Mouse (Mus musculus) neural tube, embryonic 13.5 days (tissue): ENCODE measurements around the gene Rab22a. TPM values are rescaled to one million over a fixed set of nuclear protein-coding genes. Genes with fewer than 3 reads are reported as not detected.

ENCODE experiments used
- microRNA-seq: library from miRNA; unstranded; fragments of <30 nt; microRNA quantifications from one replicate; pipeline ENCODE4, GENCODE M21; 2016
- polyA plus RNA-seq: library from polyadenylated mRNA; unstranded; fragments of >200 nt; fragmentation: Nextera tagmentation; extraction: Ambion mirVana; gene quantifications from 2 replicates; pipeline ENCODE4 v1.2.1, GENCODE M21; 2015

Gene Rab22a
- polyA plus RNA-seq, 1 experiment from 2014 or later = 36.4 TPM

Small RNAs within 50 kb of the gene (microRNA-seq; reads per million reads assigned to microRNA genes)
- gene Mir6340 = not detected

Other genes starting within 250 kb of the Rab22a start
- gene 1700021F07Rik, start 137.2 kb upstream of the Rab22a start, polyA plus RNA-seq = not detected in 2 replicates
- gene Ankrd60, start 81.4 kb upstream of the Rab22a start, polyA plus RNA-seq = not detected in 2 replicates
- gene 1700010B08Rik, start 59.7 kb downstream of the Rab22a start, polyA plus RNA-seq = not detected in 2 replicates
- 13.3 and 15.1 TPM in 2 replicates for gene Vapb, start 77.8 kb downstream of the Rab22a start, polyA plus RNA-seq